Mouse (Mus musculus) thymus, adult 2 months (tissue): ENCODE measurements around the gene Ncoa1.

Source experiments
- CTCF ChIP-seq: fragments of 200-500 bp; IDR thresholded peaks from 2 replicates; pipeline ENCODE4 v1.5.1; 2012; ENCODE audit warnings: mild to moderate bottlenecking, control low read depth, low read length, moderate library complexity, borderline replicate concordance; ENCODE audit not compliant: control insufficient read depth, poor library complexity, insufficient read depth; ENCODE audit errors: extremely low read depth
- POLR2A ChIP-seq: fragments of 200-500 bp; IDR thresholded peaks from 2 replicates; pipeline ENCODE4 v1.6.1; 2012; ENCODE audit warnings: mild to moderate bottlenecking, low read length, control low read depth, moderate library complexity; ENCODE audit not compliant: control insufficient read depth, poor library complexity, insufficient read depth; ENCODE audit errors: extremely low read depth

DNA sequence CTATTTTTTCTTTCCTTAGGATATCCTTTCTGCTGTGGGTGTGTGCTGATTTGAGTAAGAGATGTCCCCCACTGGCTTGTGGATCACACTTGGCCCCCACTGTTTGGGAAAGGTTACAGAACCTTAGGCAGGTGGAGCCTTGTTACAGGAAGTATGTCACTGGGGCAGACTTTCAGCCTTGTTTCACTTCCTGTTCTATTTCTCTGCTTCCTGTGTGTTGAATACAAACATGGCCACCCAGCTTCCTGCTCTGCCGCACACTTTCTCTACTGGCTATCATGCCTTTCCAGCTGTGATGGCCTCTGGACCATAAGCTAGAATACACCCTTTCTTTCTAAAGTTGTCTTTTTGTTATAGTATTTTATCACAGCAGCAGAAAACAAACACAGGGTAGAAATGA, 111.0 kb downstream of the Ncoa1 start:
- TF ChIP-seq CTCF: no peak
- no peak for TF ChIP-seq POLR2A
